Mouse (Mus musculus): ENCODE results near the gene Cntln.

Gene Cntln

GRCm38 (mm10) chr4:85059598-85059997, 175.5 kb downstream of the Cntln start:
- no peak for DNase-seq

GRCm38 (mm10) chr4:85061676-85062075, 177.6 kb downstream of the Cntln start:
- DNase-seq: no peak

GRCm38 (mm10) chr4:85096033-85096432, 211.9 kb downstream of the Cntln start:
- DNase-seq: no peak

GRCm38 (mm10) chr4:85096682-85097081, 212.6 kb downstream of the Cntln start:
- peak; percentile 53 for DNase-seq

GRCm38 (mm10) chr4:85102168-85102567, 218.1 kb downstream of the Cntln start:
- DNase-seq: no peak

- no peak for DNase-seq
These were observed 222.3 kb downstream of the Cntln start for GRCm38 (mm10) chr4:85106416-85106815.

GRCm38 (mm10) chr4:85106961-85107360, 222.9 kb downstream of the Cntln start:
- no peak for DNase-seq

- DNase-seq: no peak
These were observed 236.2 kb downstream of the Cntln start for GRCm38 (mm10) chr4:85120271-85120670.

- no peak for DNase-seq
These were observed 265.6 kb downstream of the Cntln start for GRCm38 (mm10) chr4:85149726-85150125.

GRCm38 (mm10) chr4:85151881-85152280, 267.8 kb downstream of the Cntln start:
- DNase-seq: peak; percentile 11

GRCm38 (mm10) chr4:85154361-85154760, 270.3 kb downstream of the Cntln start:
- no peak for DNase-seq

GRCm38 (mm10) chr4:85161156-85161555, 277.0 kb downstream of the Cntln start:
- DNase-seq: no peak

- DNase-seq: peak; percentile 62
These were observed 278.6 kb downstream of the Cntln start for GRCm38 (mm10) chr4:85162468-85163312.

- no peak for DNase-seq
These were observed 279.2 kb downstream of the Cntln start for GRCm38 (mm10) chr4:85163313-85163615.

GRCm38 (mm10) chr4:85168001-85168400, 283.9 kb downstream of the Cntln start:
- DNase-seq: no peak

GRCm38 (mm10) chr4:85175466-85175865, 291.4 kb downstream of the Cntln start:
- no peak for DNase-seq

- DNase-seq: no peak
These were observed 294.4 kb downstream of the Cntln start for GRCm38 (mm10) chr4:85178394-85179051.
